Mouse (Mus musculus) heart, embryonic 13.5 days (tissue): ENCODE data around the gene Rbm20. TPM values are rescaled to one million over a fixed set of nuclear protein-coding genes. Genes with fewer than 3 reads are reported as not detected.
"Not testable (repeated sequence)": the region's sequence is repeated elsewhere in the genome, so short reads cannot be mapped to it uniquely, and the experiment has no call there.

Experiments
- ATAC-seq: fragments of 200-750 bp; cut with Nextera tagmentation; 2 replicates; pipeline ENCODE4 v1.8.0; 2017; ENCODE audit warnings: moderate TSS enrichment; ENCODE audit not compliant: insufficient number of reproducible peaks, low FRiP score, low TSS enrichment; ENCODE audit errors: extremely low read depth
- H3K27ac ChIP-seq: fragments of 300-500 bp; sonication (generic); replicated peaks from 2 replicates; pipeline ENCODE4 v1.5.1; 2015; ENCODE audit warnings: moderate library complexity, mild to moderate bottlenecking, inconsistent platforms
- H3K27me3 ChIP-seq: fragments of 300-500 bp; sonication (generic); replicated peaks from 2 replicates; pipeline ENCODE4 v1.6.1; 2015; ENCODE audit warnings: mild to moderate bottlenecking, inconsistent platforms
- H3K36me3 ChIP-seq: fragments of 300-500 bp; sonication (generic); 2 replicates; pipeline ENCODE4 v1.6.1; 2015; ENCODE audit warnings: mild to moderate bottlenecking, inconsistent platforms
- H3K4me1 ChIP-seq: fragments of 300-500 bp; sonication (generic); 2 replicates; pipeline ENCODE4 v1.6.1; 2015; ENCODE audit warnings: inconsistent platforms
- H3K4me2 ChIP-seq: fragments of 300-500 bp; sonication (generic); 2 replicates; pipeline ENCODE4 v1.6.1; 2015; ENCODE audit warnings: inconsistent platforms, mild to moderate bottlenecking, moderate library complexity
- H3K4me3 ChIP-seq: fragments of 300-500 bp; sonication (generic); 2 replicates; pipeline ENCODE4 v1.5.1; 2015; ENCODE audit warnings: moderate library complexity, mild to moderate bottlenecking, inconsistent platforms
- H3K9ac ChIP-seq: fragments of 300-500 bp; sonication (generic); 2 replicates; pipeline ENCODE4 v1.6.1; 2015; ENCODE audit warnings: inconsistent platforms, mild to moderate bottlenecking, moderate library complexity
- H3K9me3 ChIP-seq: fragments of 300-500 bp; sonication (generic); 2 replicates; pipeline ENCODE4 v1.6.1; 2016; ENCODE audit warnings: inconsistent platforms
- WGBS: fragments of 180-500 bp; shearing (Covaris S2); methylation state at CpG from one replicate; pipeline ENCODE4 v1.1.7; 2015; ENCODE audit warnings: mixed read lengths; 5-methylcytosine and 5-hydroxymethylcytosine counted together
- polyA plus RNA-seq: library from polyadenylated mRNA; unstranded; fragments of >200 nt; fragmentation: Nextera tagmentation; extraction: Ambion mirVana; gene quantifications from 2 replicates; pipeline ENCODE4 v1.2.1, GENCODE M21; 2015

The Rbm20 gene
- polyA plus RNA-seq, 1 experiment from 2014 or later = 33.1 TPM

GRCm38 (mm10) chr19:53653624-53654467 lies 23.3 kb upstream of the Rbm20 start:
- no peaks in the 10 kb centered on the region for H3K27me3 ChIP-seq
- peaks cover 64% of the 10 kb centered on the region for H3K4me1 ChIP-seq
- H3K4me3 ChIP-seq = peak overlapping the region; percentile 31
- peak overlapping the region; percentile 72 for H3K9ac ChIP-seq
- H3K4me2 ChIP-seq = peak overlapping the region; percentile 57
- peak overlapping the region; percentile 95 for H3K27ac ChIP-seq
- ATAC-seq = peak; percentile 52; the same call in 1 of the 2 replicates
- no peaks in the 10 kb centered on the region for H3K9me3 ChIP-seq
- 37% methylated on average over 20 of the region's 20 CpGs for WGBS
- peaks cover 5% of the 10 kb centered on the region for H3K36me3 ChIP-seq

- WGBS = 82% methylated on average over 11 of the region's 11 CpGs
- not testable (repeated sequence) for H3K4me2 ChIP-seq, H3K27me3 ChIP-seq, H3K27ac ChIP-seq, H3K36me3 ChIP-seq, ATAC-seq, H3K9ac ChIP-seq, H3K4me3 ChIP-seq, H3K9me3 ChIP-seq
- H3K4me1 ChIP-seq = peaks cover 58% of the 10 kb centered on the region
These were observed 20.7 kb upstream of the Rbm20 start for GRCm38 (mm10) chr19:53656443-53656842.

- no peak for ATAC-seq
- no peaks in the 10 kb centered on the region for H3K9me3 ChIP-seq
- no peak overlapping the region for H3K4me3 ChIP-seq
- H3K27me3 ChIP-seq = no peaks in the 10 kb centered on the region
- WGBS = 43% methylated on average over 5 of the region's 5 CpGs
- no peak overlapping the region for H3K4me2 ChIP-seq
- H3K36me3 ChIP-seq = no peaks in the 10 kb centered on the region
- no peak overlapping the region for H3K9ac ChIP-seq
- no peak overlapping the region for H3K27ac ChIP-seq
- peaks cover 63% of the 10 kb centered on the region for H3K4me1 ChIP-seq
These were observed 19.7 kb upstream of the Rbm20 start for GRCm38 (mm10) chr19:53657437-53657836.

- Histone ChIP-seq H3K9ac (peak overlapping the region; percentile 38), H3K4me1 (peaks cover 37% of the 10 kb centered on the region), H3K27ac (peak overlapping the region; percentile 92), H3K4me2 (peak overlapping the region; percentile 58), H3K9me3 (no peaks in the 10 kb centered on the region), H3K36me3 (no peaks in the 10 kb centered on the region), H3K4me3 (peak overlapping the region; percentile 37), H3K27me3 (no peaks in the 10 kb centered on the region)
- peak; percentile 51; the same call in 1 of the 2 replicates for ATAC-seq
- 40% methylated on average over 9 of the region's 9 CpGs for WGBS
These were observed 16.2 kb upstream of the Rbm20 start for GRCm38 (mm10) chr19:53660722-53661420.

GRCm38 (mm10) chr19:53661938-53662722 lies 15.0 kb upstream of the Rbm20 start:
- H3K9ac ChIP-seq = peak overlapping the region; percentile 69
- no peaks in the 10 kb centered on the region for H3K27me3 ChIP-seq
- no peak for ATAC-seq
- 40% methylated on average over 14 of the region's 14 CpGs for WGBS
- H3K27ac ChIP-seq = peak overlapping the region; percentile 88
- no peaks in the 10 kb centered on the region for H3K9me3 ChIP-seq
- H3K4me2 ChIP-seq = peak overlapping the region; percentile 57
- peak overlapping the region; percentile 27 for H3K4me3 ChIP-seq
- no peaks in the 10 kb centered on the region for H3K36me3 ChIP-seq
- H3K4me1 ChIP-seq = peaks cover 47% of the 10 kb centered on the region

GRCm38 (mm10) chr19:53664831-53665230 lies 12.3 kb upstream of the Rbm20 start:
- H3K27ac ChIP-seq = no peak overlapping the region
- H3K36me3 ChIP-seq = no peaks in the 10 kb centered on the region
- no peak overlapping the region for H3K9ac ChIP-seq
- peaks cover 44% of the 10 kb centered on the region for H3K4me1 ChIP-seq
- no peak overlapping the region for H3K4me2 ChIP-seq
- no peaks in the 10 kb centered on the region for H3K27me3 ChIP-seq
- no peak overlapping the region for H3K4me3 ChIP-seq
- ATAC-seq = no peak
- 83% methylated on average over 9 of the region's 9 CpGs for WGBS
- H3K9me3 ChIP-seq = no peaks in the 10 kb centered on the region

GRCm38 (mm10) chr19:53665391-53665790 lies 11.7 kb upstream of the Rbm20 start:
- ATAC-seq = no peak
- H3K4me2 ChIP-seq = no peak overlapping the region
- no peaks in the 10 kb centered on the region for H3K36me3 ChIP-seq
- H3K27me3 ChIP-seq = no peaks in the 10 kb centered on the region
- no peak overlapping the region for H3K27ac ChIP-seq
- H3K4me1 ChIP-seq = peaks cover 44% of the 10 kb centered on the region
- no peaks in the 10 kb centered on the region for H3K9me3 ChIP-seq
- WGBS = 79% methylated on average over 4 of the region's 4 CpGs
- no peak overlapping the region for H3K4me3 ChIP-seq
- no peak overlapping the region for H3K9ac ChIP-seq

GRCm38 (mm10) chr19:53666708-53667107 lies 10.4 kb upstream of the Rbm20 start:
- no peak for ATAC-seq
- peaks cover 48% of the 10 kb centered on the region for H3K4me1 ChIP-seq
- H3K27ac ChIP-seq = 0 out of 2 replicates have a peak overlapping the region, but pooled peaks have one; percentile 32
- no peaks in the 10 kb centered on the region for H3K9me3 ChIP-seq
- H3K4me2 ChIP-seq = no peak overlapping the region
- WGBS = 35% methylated on average over 8 of the region's 8 CpGs
- no peak overlapping the region for H3K4me3 ChIP-seq
- H3K9ac ChIP-seq = 0 out of 2 replicates have a peak overlapping the region, but pooled peaks have one; percentile 14
- no peaks in the 10 kb centered on the region for H3K36me3 ChIP-seq
- H3K27me3 ChIP-seq = no peaks in the 10 kb centered on the region

- Histone ChIP-seq H3K27me3 (peaks cover 4% of the 10 kb centered on the region; the same call in 1 of the 2 replicates), H3K9me3 (no peaks in the 10 kb centered on the region), H3K4me2 (no peak overlapping the region), H3K4me3 (no peak overlapping the region), H3K27ac (no peak overlapping the region), H3K36me3 (no peaks in the 10 kb centered on the region), H3K4me1 (peaks cover 45% of the 10 kb centered on the region), H3K9ac (no peak overlapping the region)
- no peak for ATAC-seq
- 86% methylated on average over 7 of the region's 7 CpGs for WGBS
These were observed 8.3 kb upstream of the Rbm20 start for GRCm38 (mm10) chr19:53668821-53669220.

- Histone ChIP-seq H3K4me1 (peaks cover 61% of the 10 kb centered on the region), H3K27ac (peak overlapping the region; percentile 92), H3K36me3 (no peaks in the 10 kb centered on the region), H3K9me3 (no peaks in the 10 kb centered on the region), H3K27me3 (peaks cover 19% of the 10 kb centered on the region), H3K4me2 (peak overlapping the region; percentile 54), H3K4me3 (peak overlapping the region; percentile 8; the same call in 1 of the 2 replicates), H3K9ac (peak overlapping the region; percentile 72)
- ATAC-seq = peak; percentile 54; the same call in 1 of the 2 replicates
- 14% methylated on average over 12 of the region's 12 CpGs for WGBS
These were observed 6.4 kb upstream of the Rbm20 start for GRCm38 (mm10) chr19:53670625-53671141.
